Mouse (Mus musculus): Measurements from ENCODE around the gene Rragd.
"Not testable (repeated sequence)": the region's sequence is repeated elsewhere in the genome, so short reads cannot be mapped to it uniquely, and the experiment has no call there.

- TF ChIP-seq CTCF, POLR2A (IDR thresholded peaks at IDR 0.05; ENCODE audit: insufficient read depth, low read depth, low read length): not testable (repeated sequence)
Observed at GRCm38 (mm10) chr4:33005595-33006470, 23.0 kb downstream of the Rragd start.

All from olfactory bulb, adult 2 months (tissue).